Mouse (Mus musculus): ENCODE data around the gene Neurl1b.

- TF ChIP-seq POLR2A (IDR thresholded peaks at IDR 0.05; ENCODE audit: low read depth, low read length) (no peak), CTCF (IDR thresholded peaks at IDR 0.05; ENCODE audit: extremely low read depth, insufficient read length, insufficient replicate concordance, low read depth, low read length) (no peak)
Observed at GRCm38 (mm10) chr17:26494642-26495468, 80.2 kb downstream of the Neurl1b start.

All from small intestine, adult 2 months (tissue).